Mouse (Mus musculus) limb, embryonic 14.5 days (tissue): ENCODE measurements at regions not wholly inside any gene's neighbourhood (a gene's known extent, or its start where the extent isn't known, plus 50 kb on each side); places are given as distances from the start of the nearest gene placed in this dataset.

ENCODE experiments used
- ATAC-seq: fragments of 200-750 bp; cut with Nextera tagmentation; 2 replicates; pipeline ENCODE4 v1.8.0; 2017; ENCODE audit warnings: low read depth, moderate number of reproducible peaks, moderate TSS enrichment; ENCODE audit not compliant: low FRiP score
- DNase-seq: peaks from one replicate; pipeline ENCODE4 v3.0.0-alpha.2; 2015; ENCODE audit warnings: low spot score
- H3K27ac ChIP-seq: fragments of 300-500 bp; sonication (generic); replicated peaks from 2 replicates; pipeline ENCODE4 v1.5.1; 2014; ENCODE audit warnings: low read depth, mild to moderate bottlenecking, low read length, moderate library complexity, mixed read lengths
- H3K27me3 ChIP-seq: fragments of 300-500 bp; sonication (generic); 2 replicates; pipeline ENCODE4 v1.6.1; 2014; ENCODE audit warnings: low read length, mixed read lengths; ENCODE audit not compliant: control insufficient read depth, insufficient read depth
- H3K36me3 ChIP-seq: fragments of 300-500 bp; sonication (generic); 2 replicates; pipeline ENCODE4 v1.6.1; 2014; ENCODE audit warnings: mild to moderate bottlenecking, low read length, moderate library complexity, mixed read lengths; ENCODE audit not compliant: control insufficient read depth, insufficient read depth
- H3K4me1 ChIP-seq: fragments of 300-500 bp; sonication (generic); 2 replicates; pipeline ENCODE4 v1.6.1; 2014; ENCODE audit warnings: antibody characterized with exemption, low read length, mixed read lengths; ENCODE audit not compliant: control insufficient read depth, insufficient read depth
- H3K4me2 ChIP-seq: fragments of 300-500 bp; sonication (generic); replicated peaks from 2 replicates; pipeline ENCODE4 v1.6.1; 2014; ENCODE audit warnings: low read depth, mild to moderate bottlenecking, low read length, moderate library complexity; ENCODE audit not compliant: severe bottlenecking
- H3K4me3 ChIP-seq: fragments of 300-500 bp; sonication (generic); replicated peaks from 2 replicates; pipeline ENCODE4 v1.5.1; 2014; ENCODE audit warnings: low read length
- H3K9ac ChIP-seq: fragments of 300-500 bp; sonication (generic); 2 replicates; pipeline ENCODE4 v1.6.1; 2014; ENCODE audit warnings: mild to moderate bottlenecking, low read depth, low read length, moderate library complexity; ENCODE audit not compliant: severe bottlenecking
- H3K9me3 ChIP-seq: fragments of 300-500 bp; sonication (generic); 2 replicates; pipeline ENCODE4 v1.6.1; 2016; ENCODE audit warnings: low read length; ENCODE audit not compliant: control insufficient read depth
- POLR2A ChIP-seq: fragments of 200-500 bp; IDR thresholded peaks from 2 replicates; pipeline ENCODE4 v1.8.0; 2012; ENCODE audit warnings: inconsistent platforms, mild to moderate bottlenecking, moderate library complexity, borderline replicate concordance; ENCODE audit not compliant: insufficient read depth, insufficient read length; ENCODE audit errors: extremely low read depth
- WGBS: fragments of 180-500 bp; shearing (Covaris S2); extraction: QIAGEN DNeasy Blood & Tissue Kit; methylation state at CpG from one replicate; pipeline ENCODE4 v1.1.7; 2014; 5-methylcytosine and 5-hydroxymethylcytosine counted together

DNA sequence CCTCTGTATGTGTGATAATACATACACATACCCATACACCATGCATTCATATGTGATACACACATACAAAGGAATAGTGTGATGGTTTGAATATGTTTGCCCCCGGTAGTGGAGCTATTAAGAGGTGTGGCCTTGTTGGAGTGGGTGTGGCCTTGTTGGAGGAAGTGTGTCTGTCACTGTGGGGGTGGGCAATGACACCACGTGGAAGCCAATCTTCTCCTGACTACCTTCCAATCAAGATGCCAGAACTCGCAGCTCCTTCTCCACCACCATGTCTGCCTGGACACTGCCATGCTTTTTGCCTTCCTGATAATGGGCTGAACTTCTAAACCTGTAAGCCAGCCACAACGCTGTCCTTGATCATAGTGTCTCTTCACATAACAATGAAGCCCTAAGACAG lies 86.1 kb upstream of the Pabpc6 start:
- H3K9me3 ChIP-seq, result no peaks in the 10 kb centered on the region
- no peaks in the 10 kb centered on the region for H3K4me1 ChIP-seq
- 67% methylated on average over 4 of the region's 4 CpGs for WGBS
- ATAC-seq (no peak), DNase-seq (no peak)
- TF ChIP-seq POLR2A, result no peak
- no peak overlapping the region for H3K4me3 ChIP-seq
- H3K9ac ChIP-seq, result no peak overlapping the region
- no peak overlapping the region for H3K4me2 ChIP-seq
- no peaks in the 10 kb centered on the region for H3K27me3 ChIP-seq
- no peak overlapping the region for H3K27ac ChIP-seq
- no peaks in the 10 kb centered on the region for H3K36me3 ChIP-seq

DNA sequence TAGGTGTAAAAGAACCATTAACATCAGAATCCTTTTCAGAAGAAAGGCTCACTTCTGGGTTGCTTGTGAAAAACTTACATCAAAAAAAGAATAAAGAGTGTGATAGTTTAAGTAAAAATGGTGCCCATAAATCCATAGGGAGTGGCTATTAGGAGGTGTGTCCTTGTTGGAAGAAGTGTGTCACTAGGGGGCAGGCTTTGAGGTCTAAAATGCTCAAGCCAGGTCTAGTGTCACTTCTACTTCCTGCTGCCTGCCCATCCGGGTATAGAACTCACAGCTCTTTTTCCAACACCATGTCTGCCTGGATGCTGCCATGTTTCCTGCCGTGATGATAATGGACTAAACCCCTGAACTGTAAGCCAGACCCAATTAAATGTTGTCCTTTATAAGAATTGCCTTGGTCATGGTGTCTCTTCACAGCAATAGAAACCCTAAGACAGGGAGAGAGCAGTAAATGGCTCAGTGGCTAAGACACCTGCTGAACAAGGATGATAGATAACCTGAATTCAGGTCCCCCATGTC lies 85.4 kb upstream of the Pabpc6 start:
- Histone ChIP-seq H3K27ac (no peak overlapping the region), H3K4me2 (no peak overlapping the region), H3K36me3 (no peaks in the 10 kb centered on the region), H3K27me3 (no peaks in the 10 kb centered on the region), H3K9me3 (no peaks in the 10 kb centered on the region), H3K4me1 (no peaks in the 10 kb centered on the region), H3K4me3 (no peak overlapping the region), H3K9ac (no peak overlapping the region)
- 81% methylated on average over 2 of the region's 2 CpGs for WGBS
- no peak for ATAC-seq
- TF ChIP-seq POLR2A, result no peak
- no peak for DNase-seq

DNA sequence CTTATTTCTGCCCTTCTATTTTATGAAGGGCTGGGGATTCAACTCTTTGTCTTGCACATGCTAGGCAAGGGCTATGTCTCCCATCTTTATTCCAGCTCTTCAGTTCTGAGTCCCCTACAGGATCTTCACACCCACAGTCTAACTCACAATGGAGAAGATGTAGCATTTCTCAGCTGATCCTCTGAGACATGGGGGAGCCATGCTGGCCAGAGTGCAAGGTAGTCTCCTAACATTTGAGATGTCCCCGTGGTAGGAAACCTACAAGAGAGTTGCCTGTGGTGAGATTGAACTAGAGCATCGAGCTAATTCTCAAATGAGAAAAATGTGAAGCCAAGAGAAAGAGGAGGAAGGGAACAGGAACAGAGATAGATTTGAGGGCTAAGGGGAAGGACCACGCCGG lies 83.3 kb upstream of the Pabpc6 start:
- no peak for ATAC-seq
- Histone ChIP-seq H3K36me3 (no peaks in the 10 kb centered on the region), H3K9me3 (no peaks in the 10 kb centered on the region), H3K4me2 (no peak overlapping the region), H3K27ac (no peak overlapping the region), H3K4me3 (no peak overlapping the region), H3K9ac (no peak overlapping the region), H3K27me3 (no peaks in the 10 kb centered on the region), H3K4me1 (no peaks in the 10 kb centered on the region)
- no peak for TF ChIP-seq POLR2A
- 85% methylated on average over 4 of the region's 4 CpGs for WGBS
- DNase-seq, result no peak

- H3K4me3 ChIP-seq, result no peak overlapping the region
Measured at GRCm38 (mm10) chr17:9751348-9752170, 82.0 kb upstream of the Pabpc6 start.

DNA sequence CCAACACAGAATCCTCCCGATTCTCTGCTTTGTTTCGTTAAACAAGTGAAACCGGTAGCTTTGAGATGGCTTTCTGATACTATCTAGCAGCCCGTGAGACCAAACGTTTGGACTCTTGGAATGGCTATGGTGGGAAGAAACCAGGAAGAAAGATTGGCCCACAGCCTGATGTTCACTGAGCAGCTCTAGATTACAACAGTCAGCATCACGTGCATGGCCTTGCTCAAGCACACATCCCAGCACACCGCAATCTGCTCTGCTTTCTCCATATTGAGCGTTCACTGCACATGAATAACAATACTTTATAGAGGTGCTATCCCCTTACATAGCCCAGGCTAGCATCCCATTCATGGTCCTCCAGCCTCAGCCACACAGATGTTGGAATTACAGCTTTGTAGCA lies 80.5 kb upstream of the Pabpc6 start:
- no peaks in the 10 kb centered on the region for H3K4me1 ChIP-seq
- DNase-seq (no peak), ATAC-seq (no peak)
- no peaks in the 10 kb centered on the region for H3K27me3 ChIP-seq
- WGBS, result 94% methylated on average over 8 of the region's 8 CpGs
- H3K9me3 ChIP-seq, result no peaks in the 10 kb centered on the region
- no peaks in the 10 kb centered on the region for H3K36me3 ChIP-seq
- H3K4me2 ChIP-seq, result no peak overlapping the region
- H3K4me3 ChIP-seq, result no peak overlapping the region
- no peak overlapping the region for H3K9ac ChIP-seq
- H3K27ac ChIP-seq, result no peak overlapping the region
- TF ChIP-seq POLR2A, result no peak

More at GRCm38 (mm10) chr17:9751348-9752170, 82.0 kb upstream of the Pabpc6 start:
- no peak overlapping the region for H3K4me2 ChIP-seq
- H3K27ac ChIP-seq, result no peak overlapping the region
- no peaks in the 10 kb centered on the region for H3K4me1 ChIP-seq
- ATAC-seq (no peak), DNase-seq (no peak)
- no peaks in the 10 kb centered on the region for H3K36me3 ChIP-seq
- no peaks in the 10 kb centered on the region for H3K9me3 ChIP-seq
- no peak for TF ChIP-seq POLR2A
- 60% methylated on average over 13 of the region's 13 CpGs for WGBS
- H3K27me3 ChIP-seq, result no peaks in the 10 kb centered on the region
- H3K9ac ChIP-seq, result no peak overlapping the region
